Mouse (Mus musculus) R1 (cell line): ENCODE data around the gene Hsd17b12.
A peak's percentile ranks its signal among the peaks of the same experiment; 100 is the strongest.

Source experiments
- DNase-seq: peaks from one replicate; pipeline ENCODE4 v3.0.0-alpha.2; 2018; ENCODE audit warnings: low read depth, low spot score

Gene Hsd17b12

GRCm38 (mm10) chr2:94010335-94011291, 147.2 kb downstream of the Hsd17b12 start, which contains the start of gene Alkbh3:
Gene Alkbh3, minus strand, starts transcription at chr2:94010807.
- peak; percentile 97 for DNase-seq

GRCm38 (mm10) chr2:94002331-94002730, 155.4 kb downstream of the Hsd17b12 start:
- peak; percentile 88 for DNase-seq

- DNase-seq, result no peak
Observed at GRCm38 (mm10) chr2:94001918-94002317, 155.8 kb downstream of the Hsd17b12 start.

- peak; percentile 88 for DNase-seq
Observed at GRCm38 (mm10) chr2:94001411-94001810, 156.4 kb downstream of the Hsd17b12 start.

GRCm38 (mm10) chr2:93996254-93996653, 161.5 kb downstream of the Hsd17b12 start, which contains the start of gene Gm27027:
Gene Gm27027, minus strand, starts transcription at chr2:93996354.
- no peak for DNase-seq

GRCm38 (mm10) chr2:93992810-93993209, 165.0 kb downstream of the Hsd17b12 start:
- DNase-seq, result peak; percentile 16

- no peak for DNase-seq
Observed at GRCm38 (mm10) chr2:93992259-93992658, 165.5 kb downstream of the Hsd17b12 start.

GRCm38 (mm10) chr2:93991336-93991735, 166.4 kb downstream of the Hsd17b12 start:
- no peak for DNase-seq

- DNase-seq, result no peak
Observed at GRCm38 (mm10) chr2:93988440-93988839, 169.3 kb downstream of the Hsd17b12 start.
